Mouse (Mus musculus) intestine, embryonic 15.5 days (tissue): ENCODE measurements at regions not wholly inside any gene's neighbourhood (a gene's known extent, or its start where the extent isn't known, plus 50 kb on each side); places are given as distances from the start of the nearest gene placed in this dataset.
A peak's percentile ranks its signal among the peaks of the same experiment; 100 is the strongest.

ENCODE experiments used
- ATAC-seq: fragments of 200-750 bp; cut with Nextera tagmentation; 2 replicates; pipeline ENCODE4 v1.8.0; 2017; ENCODE audit warnings: moderate TSS enrichment, moderate library complexity
- H3K27ac ChIP-seq: fragments of 300-500 bp; sonication (generic); 2 replicates; pipeline ENCODE4 v1.5.1; 2015; ENCODE audit warnings: mild to moderate bottlenecking, inconsistent platforms
- H3K27me3 ChIP-seq: fragments of 300-500 bp; sonication (generic); replicated peaks from 2 replicates; pipeline ENCODE4 v1.6.1; 2015; ENCODE audit warnings: inconsistent platforms
- H3K36me3 ChIP-seq: fragments of 300-500 bp; sonication (generic); 2 replicates; pipeline ENCODE4 v1.6.1; 2015; ENCODE audit warnings: inconsistent platforms
- H3K4me1 ChIP-seq: fragments of 300-500 bp; sonication (generic); replicated peaks from 2 replicates; pipeline ENCODE4 v1.6.1; 2015; ENCODE audit warnings: inconsistent platforms
- H3K4me2 ChIP-seq: fragments of 300-500 bp; sonication (generic); replicated peaks from 2 replicates; pipeline ENCODE4 v1.6.1; 2015; ENCODE audit warnings: mild to moderate bottlenecking, inconsistent platforms
- H3K4me3 ChIP-seq: fragments of 300-500 bp; sonication (generic); replicated peaks from 2 replicates; pipeline ENCODE4 v1.5.1; 2015; ENCODE audit warnings: inconsistent platforms
- H3K9ac ChIP-seq: fragments of 300-500 bp; sonication (generic); 2 replicates; pipeline ENCODE4 v1.6.1; 2015; ENCODE audit warnings: inconsistent platforms
- H3K9me3 ChIP-seq: fragments of 300-500 bp; sonication (generic); 2 replicates; pipeline ENCODE4 v1.6.1; 2016; ENCODE audit warnings: inconsistent platforms
- WGBS: fragments of 180-500 bp; shearing (Covaris S2); methylation state at CpG from one replicate; pipeline ENCODE4 v1.1.7; 2015; 5-methylcytosine and 5-hydroxymethylcytosine counted together

DNA sequence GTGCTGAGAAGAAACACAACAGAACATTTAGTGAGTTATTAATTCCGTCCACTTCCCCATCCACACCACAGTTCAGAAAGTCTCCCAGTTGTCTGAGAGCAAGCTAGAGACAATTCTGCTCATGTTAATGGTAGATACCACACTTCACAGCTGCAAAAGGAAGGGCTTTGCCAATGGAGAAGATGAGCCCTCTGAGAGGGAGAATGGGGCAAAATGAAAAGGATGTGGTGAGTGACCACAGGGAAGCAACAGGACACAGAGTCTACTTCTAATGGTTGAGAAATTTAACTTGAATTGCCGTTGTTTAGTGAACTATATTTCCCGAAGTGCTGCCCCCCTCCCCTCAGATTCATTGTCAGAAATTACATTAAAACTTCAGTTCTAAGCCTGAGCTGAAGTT, 582.7 kb downstream of the Lmo4 start:
- no peaks in the 10 kb centered on the region for H3K27me3 ChIP-seq
- H3K4me3 ChIP-seq, result no peak overlapping the region
- H3K4me2 ChIP-seq, result no peak overlapping the region
- 83% methylated on average over 3 of the region's 3 CpGs for WGBS
- H3K4me1 ChIP-seq, result no peaks in the 10 kb centered on the region
- no peak for ATAC-seq
- H3K9ac ChIP-seq, result no peak overlapping the region
- no peak overlapping the region for H3K27ac ChIP-seq
- H3K36me3 ChIP-seq, result no peaks in the 10 kb centered on the region
- H3K9me3 ChIP-seq, result no peaks in the 10 kb centered on the region

DNA sequence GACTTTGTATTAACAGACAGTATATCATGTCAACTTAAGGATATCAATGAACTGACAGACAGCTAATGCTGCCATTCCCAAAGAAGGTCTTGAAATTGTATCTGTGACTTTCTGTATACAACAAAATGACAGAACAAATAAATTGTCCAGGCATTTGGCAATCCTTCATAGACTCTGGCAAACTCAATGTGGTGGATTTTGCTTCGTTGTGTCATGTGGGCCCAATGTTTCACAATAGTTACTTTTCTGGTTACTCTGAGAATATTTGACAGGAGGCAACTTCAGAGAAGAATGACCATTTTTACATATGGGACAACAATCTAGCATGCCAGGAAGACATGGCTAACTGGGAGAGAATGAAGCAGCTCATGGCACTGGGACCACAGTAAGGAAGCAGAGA, 585.9 kb downstream of the Lmo4 start:
- H3K36me3 ChIP-seq, result no peaks in the 10 kb centered on the region
- H3K4me3 ChIP-seq, result no peak overlapping the region
- no peaks in the 10 kb centered on the region for H3K4me1 ChIP-seq
- WGBS, result 43% methylated on average over 1 of the region's 1 CpGs
- H3K9ac ChIP-seq, result no peak overlapping the region
- no peak overlapping the region for H3K4me2 ChIP-seq
- H3K27ac ChIP-seq, result no peak overlapping the region
- H3K9me3 ChIP-seq, result no peaks in the 10 kb centered on the region
- no peak for ATAC-seq
- no peaks in the 10 kb centered on the region for H3K27me3 ChIP-seq

DNA sequence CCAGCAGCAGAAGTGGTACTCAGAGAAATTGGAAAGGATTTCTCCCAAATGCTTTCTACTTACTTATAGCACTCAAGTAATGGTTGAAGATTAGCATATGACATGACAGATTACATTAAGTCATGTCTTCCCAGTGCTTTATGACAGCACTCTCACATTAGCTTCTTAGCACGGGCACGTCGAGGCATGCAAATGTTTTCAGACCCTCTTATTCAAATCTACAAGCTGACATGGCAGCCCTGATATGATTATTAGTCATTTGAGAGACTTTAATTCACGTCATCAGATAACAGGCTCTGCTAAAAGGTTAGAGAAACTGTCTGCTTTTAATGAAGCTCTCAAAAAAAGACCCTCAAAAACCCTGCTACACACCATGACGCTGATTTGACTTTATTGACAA, 590.1 kb downstream of the Lmo4 start:
- no peak for ATAC-seq
- H3K9ac ChIP-seq, result no peak overlapping the region
- H3K4me3 ChIP-seq, result no peak overlapping the region
- H3K27me3 ChIP-seq, result no peaks in the 10 kb centered on the region
- no peaks in the 10 kb centered on the region for H3K4me1 ChIP-seq
- no peak overlapping the region for H3K4me2 ChIP-seq
- WGBS, result 81% methylated on average over 5 of the region's 5 CpGs
- no peaks in the 10 kb centered on the region for H3K36me3 ChIP-seq
- H3K9me3 ChIP-seq, result no peaks in the 10 kb centered on the region
- no peak overlapping the region for H3K27ac ChIP-seq

DNA sequence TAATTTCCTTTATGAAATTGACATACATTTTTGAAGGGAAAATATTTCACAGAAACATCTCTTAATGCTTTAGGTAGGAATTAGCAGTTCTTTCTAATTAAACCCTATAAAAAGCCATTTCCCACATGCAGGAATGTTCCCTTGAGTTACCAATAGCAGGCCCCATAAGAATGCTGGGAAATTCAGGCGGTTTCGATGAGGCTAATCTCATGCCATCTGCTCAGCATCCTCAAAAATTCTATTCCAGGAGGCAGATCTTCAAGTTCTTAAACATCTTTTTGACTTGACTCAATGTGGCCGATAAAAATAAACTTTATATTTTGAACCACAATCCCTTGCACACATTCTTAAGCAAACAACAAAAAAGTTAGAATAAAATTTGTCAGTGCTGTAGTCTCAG, 591.0 kb downstream of the Lmo4 start:
- Histone ChIP-seq H3K4me2 (no peak overlapping the region), H3K27me3 (no peaks in the 10 kb centered on the region), H3K27ac (no peak overlapping the region), H3K4me1 (no peaks in the 10 kb centered on the region), H3K9ac (no peak overlapping the region), H3K4me3 (no peak overlapping the region), H3K9me3 (no peaks in the 10 kb centered on the region), H3K36me3 (no peaks in the 10 kb centered on the region)
- ATAC-seq, result no peak
- 88% methylated on average over 3 of the region's 3 CpGs for WGBS

DNA sequence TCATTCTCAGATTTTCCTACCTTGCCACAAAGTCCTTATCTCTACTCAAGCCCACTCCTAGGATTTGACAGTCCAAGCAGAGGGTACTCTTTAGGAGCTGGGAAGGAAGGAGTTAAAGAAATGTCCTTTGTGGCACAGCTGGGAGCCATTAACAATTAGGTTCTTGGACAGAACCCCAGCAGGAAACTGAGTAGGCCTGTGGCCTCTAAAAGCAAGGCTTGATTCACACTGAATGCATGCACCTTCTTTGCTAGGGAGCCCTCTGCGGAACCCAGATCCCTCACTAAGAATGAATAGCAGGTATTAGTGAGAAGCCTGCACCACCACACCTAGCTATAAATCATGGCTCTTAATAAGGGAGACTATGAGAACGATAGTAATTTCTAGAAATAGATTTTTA, 595.3 kb downstream of the Lmo4 start:
- WGBS, result 46% methylated on average over 2 of the region's 2 CpGs
- Histone ChIP-seq H3K9ac (no peak overlapping the region), H3K4me3 (no peak overlapping the region), H3K4me2 (no peak overlapping the region), H3K27ac (no peak overlapping the region), H3K27me3 (no peaks in the 10 kb centered on the region), H3K36me3 (no peaks in the 10 kb centered on the region), H3K4me1 (no peaks in the 10 kb centered on the region), H3K9me3 (no peaks in the 10 kb centered on the region)
- ATAC-seq, result no peak

DNA sequence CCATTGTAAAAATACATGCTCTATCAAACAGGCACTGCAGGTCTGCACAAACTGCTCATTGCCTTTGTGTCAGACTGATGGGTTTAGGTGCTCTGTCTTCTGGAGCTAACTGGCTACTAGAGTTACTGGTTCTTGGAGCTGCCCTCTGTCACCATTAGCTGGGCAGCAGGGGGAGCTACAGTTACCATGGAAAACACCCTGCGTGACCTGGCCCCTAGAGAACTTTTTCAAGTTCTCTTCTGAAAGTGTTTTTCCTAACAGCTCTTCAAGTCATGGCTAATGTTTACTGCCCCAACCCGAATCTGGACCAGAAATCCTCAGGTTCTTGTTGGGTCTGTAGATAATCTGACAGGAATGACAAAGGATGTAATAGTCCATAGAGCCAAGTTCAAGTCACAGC, 605.9 kb downstream of the Lmo4 start:
- no peak overlapping the region for H3K4me2 ChIP-seq
- ATAC-seq, result no peak
- no peaks in the 10 kb centered on the region for H3K9me3 ChIP-seq
- H3K27ac ChIP-seq, result no peak overlapping the region
- no peak overlapping the region for H3K4me3 ChIP-seq
- peaks cover 7% of the 10 kb centered on the region for H3K4me1 ChIP-seq
- no peak overlapping the region for H3K9ac ChIP-seq
- 52% methylated on average over 2 of the region's 2 CpGs for WGBS
- H3K27me3 ChIP-seq, result no peaks in the 10 kb centered on the region
- H3K36me3 ChIP-seq, result no peaks in the 10 kb centered on the region

DNA sequence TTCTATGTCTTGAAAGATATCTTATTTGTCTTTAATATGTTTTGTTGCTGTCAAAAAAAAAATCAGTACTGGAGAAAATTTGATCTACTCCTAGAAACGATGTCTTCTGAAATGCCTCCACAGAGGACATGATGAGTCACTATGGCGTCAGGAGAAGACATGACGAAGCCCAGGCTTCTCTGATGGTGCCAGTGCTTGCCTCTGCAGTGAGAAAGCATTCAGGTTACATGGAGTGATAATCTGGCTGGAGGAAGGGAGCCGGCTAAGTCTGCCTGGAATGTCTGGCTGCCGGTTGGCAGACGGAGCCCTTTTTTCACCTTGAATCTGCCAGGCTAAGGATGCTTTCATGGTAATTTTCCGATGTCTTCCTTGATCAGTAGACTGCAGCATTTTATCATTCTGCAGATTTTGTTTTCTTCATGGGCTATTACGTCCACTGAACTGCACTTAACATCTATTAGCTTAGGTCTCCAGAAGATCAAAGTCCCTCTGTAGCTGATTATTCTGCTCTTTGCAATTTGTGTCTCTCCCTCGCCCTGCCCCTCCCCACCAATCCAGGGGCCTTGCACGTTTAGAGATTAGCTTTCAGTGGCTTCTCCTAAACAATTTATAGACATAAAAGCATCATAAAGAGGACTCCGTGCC, 607.9 kb downstream of the Lmo4 start:
- no peak overlapping the region for H3K4me2 ChIP-seq
- no peaks in the 10 kb centered on the region for H3K36me3 ChIP-seq
- 21% methylated on average over 11 of the region's 11 CpGs for WGBS
- no peak overlapping the region for H3K27ac ChIP-seq
- H3K4me3 ChIP-seq, result no peak overlapping the region
- H3K9me3 ChIP-seq, result no peaks in the 10 kb centered on the region
- H3K4me1 ChIP-seq, result peaks cover 7% of the 10 kb centered on the region
- no peaks in the 10 kb centered on the region for H3K27me3 ChIP-seq
- ATAC-seq, result peak; percentile 82
- H3K9ac ChIP-seq, result no peak overlapping the region

DNA sequence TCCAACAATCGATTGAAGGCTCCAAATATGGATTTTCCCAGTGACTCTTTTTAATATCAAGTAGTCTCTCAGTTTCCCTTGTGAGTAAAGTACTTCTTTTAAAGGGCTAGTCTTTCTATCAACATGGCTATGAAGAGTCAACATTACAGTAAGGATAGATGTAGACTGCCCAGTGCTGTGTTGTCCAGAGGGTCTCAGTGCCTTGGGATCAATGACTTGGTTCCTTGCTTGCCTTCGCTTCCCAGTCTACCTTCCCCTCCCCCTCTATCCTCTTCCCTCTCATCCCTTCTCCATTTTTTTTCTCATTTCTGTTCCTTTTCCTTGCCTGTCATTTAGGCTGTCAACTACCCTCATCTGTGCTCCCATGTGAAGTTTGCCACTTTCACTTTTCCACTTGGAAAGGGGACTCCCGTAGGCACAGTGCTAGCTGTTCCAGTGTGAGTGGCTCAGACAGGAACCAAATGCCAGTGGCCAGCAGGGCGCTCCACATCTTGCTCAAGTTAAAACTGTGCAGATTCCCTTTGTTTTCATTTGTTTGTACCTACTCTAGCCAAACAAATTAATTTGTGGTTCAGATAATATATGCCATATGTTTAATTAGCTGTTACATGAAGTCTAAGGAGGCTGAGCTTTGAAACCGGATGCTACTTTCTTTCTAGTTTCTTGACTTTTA, 608.9 kb downstream of the Lmo4 start:
- 78% methylated on average over 5 of the region's 5 CpGs for WGBS
- ATAC-seq, result no peak

DNA sequence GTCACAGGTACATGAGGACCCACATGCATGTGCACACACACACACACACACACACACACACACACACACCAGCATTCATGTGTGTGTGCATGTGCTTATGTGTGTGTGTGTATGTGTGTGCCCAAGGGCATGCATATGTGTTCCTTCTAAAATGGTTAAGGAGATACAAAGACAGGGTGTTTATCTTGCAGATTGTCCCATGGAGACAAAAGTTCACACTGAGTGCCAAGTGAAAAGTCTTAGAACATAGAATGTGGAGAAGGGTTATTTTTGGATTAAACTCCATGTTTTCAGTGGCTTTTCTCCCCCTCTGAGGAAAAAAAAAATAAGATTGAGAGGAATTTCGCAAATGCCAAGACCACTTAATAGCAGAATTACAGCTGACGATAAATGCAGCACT, 609.9 kb downstream of the Lmo4 start:
- H3K9ac ChIP-seq, result no peak overlapping the region
- H3K4me3 ChIP-seq, result no peak overlapping the region
- no peaks in the 10 kb centered on the region for H3K9me3 ChIP-seq
- H3K4me2 ChIP-seq, result no peak overlapping the region
- peaks cover 7% of the 10 kb centered on the region for H3K4me1 ChIP-seq
- no peaks in the 10 kb centered on the region for H3K36me3 ChIP-seq
- no peak for ATAC-seq
- H3K27me3 ChIP-seq, result no peaks in the 10 kb centered on the region
- 77% methylated on average over 2 of the region's 2 CpGs for WGBS
- H3K27ac ChIP-seq, result 0 out of 2 replicates have a peak overlapping the region, but pooled peaks have one; percentile 3

More for the DNA sequence above, 608.9 kb downstream of the Lmo4 start:
- no peak overlapping the region for H3K4me2 ChIP-seq
- no peaks in the 10 kb centered on the region for H3K9me3 ChIP-seq
- no peak overlapping the region for H3K27ac ChIP-seq
- peaks cover 7% of the 10 kb centered on the region for H3K4me1 ChIP-seq
- no peak overlapping the region for H3K4me3 ChIP-seq
- H3K27me3 ChIP-seq, result no peaks in the 10 kb centered on the region
- H3K36me3 ChIP-seq, result no peaks in the 10 kb centered on the region
- no peak overlapping the region for H3K9ac ChIP-seq

DNA sequence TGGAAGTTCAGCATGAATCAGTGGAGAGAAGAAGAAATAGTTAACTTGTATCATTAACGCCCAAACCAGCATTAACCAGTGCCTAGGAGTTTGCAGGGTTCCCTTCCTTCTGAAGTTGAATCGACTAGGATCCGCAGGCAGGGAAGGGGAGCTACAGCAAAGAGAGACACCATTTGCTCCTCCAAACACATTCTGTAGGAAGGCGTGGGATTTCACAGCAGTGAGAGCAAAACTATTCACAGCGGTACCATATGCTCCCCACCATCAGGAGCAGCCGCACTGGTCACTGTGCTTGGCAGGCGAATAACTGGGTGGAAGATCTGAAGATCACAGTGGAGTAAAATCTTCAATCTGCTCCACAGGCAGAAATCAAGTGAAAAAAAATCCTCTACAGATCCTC, 610.3 kb downstream of the Lmo4 start:
- no peak for ATAC-seq
- H3K9ac ChIP-seq, result no peak overlapping the region
- 60% methylated on average over 7 of the region's 7 CpGs for WGBS
- no peaks in the 10 kb centered on the region for H3K36me3 ChIP-seq
- H3K9me3 ChIP-seq, result no peaks in the 10 kb centered on the region
- H3K27me3 ChIP-seq, result no peaks in the 10 kb centered on the region
- no peak overlapping the region for H3K4me3 ChIP-seq
- 0 out of 2 replicates have a peak overlapping the region, but pooled peaks have one; percentile 3 for H3K27ac ChIP-seq
- no peak overlapping the region for H3K4me2 ChIP-seq
- peaks cover 7% of the 10 kb centered on the region for H3K4me1 ChIP-seq

DNA sequence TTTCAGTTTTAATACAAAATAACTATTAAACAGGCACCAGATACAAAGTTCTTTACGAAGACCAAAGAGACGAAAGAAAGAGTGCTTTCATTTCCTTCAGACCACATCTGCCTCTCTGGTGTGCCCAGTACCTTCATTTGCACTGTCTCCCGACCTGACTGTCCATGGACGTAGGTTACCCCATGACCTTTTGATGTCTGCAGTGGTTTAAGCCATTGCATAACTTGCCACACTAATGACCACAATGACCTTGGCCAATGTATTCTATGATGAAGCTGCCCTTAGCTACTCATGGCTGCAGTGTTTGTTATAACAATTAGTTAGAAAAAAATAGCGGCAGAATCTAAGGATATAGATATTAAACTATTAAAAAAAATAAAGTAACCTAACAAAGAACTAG, 618.4 kb downstream of the Lmo4 start:
- Histone ChIP-seq H3K4me3 (no peak overlapping the region), H3K4me2 (no peak overlapping the region), H3K4me1 (peaks cover 2% of the 10 kb centered on the region; the same call in 1 of the 2 replicates), H3K9ac (no peak overlapping the region), H3K27ac (no peak overlapping the region), H3K36me3 (no peaks in the 10 kb centered on the region), H3K9me3 (no peaks in the 10 kb centered on the region), H3K27me3 (no peaks in the 10 kb centered on the region)
- no peak for ATAC-seq
- 86% methylated on average over 5 of the region's 5 CpGs for WGBS

DNA sequence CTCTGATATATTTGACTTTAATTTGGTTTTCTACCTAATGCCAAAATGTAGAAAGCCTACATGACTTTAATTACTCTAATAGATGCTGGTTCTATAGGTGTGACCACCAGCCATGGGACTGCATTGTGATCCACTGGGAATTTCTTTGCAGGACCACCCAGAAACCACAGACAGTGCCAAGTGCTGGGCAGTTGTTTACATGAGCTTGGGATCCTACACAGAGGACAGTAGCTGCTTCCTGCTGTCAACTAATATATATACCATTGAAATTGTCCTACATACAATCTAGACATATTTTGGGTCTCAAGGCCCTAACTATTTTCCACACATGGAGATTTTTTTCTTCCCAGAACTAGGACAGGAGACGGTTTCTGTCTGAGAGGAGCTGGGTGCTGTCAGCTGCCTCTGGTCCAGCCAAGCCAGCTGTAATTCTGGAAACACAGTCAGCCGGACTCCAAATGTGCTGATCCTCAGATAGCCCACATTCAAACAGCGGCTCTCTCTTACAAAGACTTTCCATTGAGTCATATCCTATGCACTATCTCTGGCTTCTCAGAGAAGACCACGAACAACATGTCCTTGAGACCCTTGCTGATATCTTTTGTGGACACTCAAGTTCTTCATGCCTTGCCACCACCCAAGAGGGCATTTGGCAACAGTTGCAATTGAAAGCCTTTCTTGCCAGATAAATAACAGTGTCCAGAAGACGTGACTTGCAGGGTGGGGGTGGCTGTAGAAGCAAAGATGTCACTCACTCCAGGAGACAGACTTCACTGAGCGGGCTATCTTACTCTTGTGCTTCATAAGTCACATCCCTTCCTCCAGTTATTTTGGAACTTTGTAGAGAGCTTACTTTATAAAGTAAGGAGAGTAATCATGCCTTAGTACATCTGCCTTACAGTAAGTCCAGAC, 620.1 kb downstream of the Lmo4 start:
- no peak overlapping the region for H3K9ac ChIP-seq
- H3K4me3 ChIP-seq, result no peak overlapping the region

More for the DNA sequence above, 620.1 kb downstream of the Lmo4 start:
- no peak overlapping the region for H3K4me2 ChIP-seq
- H3K27ac ChIP-seq, result no peak overlapping the region
- H3K27me3 ChIP-seq, result no peaks in the 10 kb centered on the region
- ATAC-seq, result no peak
- H3K9me3 ChIP-seq, result no peaks in the 10 kb centered on the region
- H3K36me3 ChIP-seq, result no peaks in the 10 kb centered on the region
- 76% methylated on average over 6 of the region's 6 CpGs for WGBS
- peaks cover 2% of the 10 kb centered on the region; the same call in 1 of the 2 replicates for H3K4me1 ChIP-seq
